In the genomic region with DNA sequence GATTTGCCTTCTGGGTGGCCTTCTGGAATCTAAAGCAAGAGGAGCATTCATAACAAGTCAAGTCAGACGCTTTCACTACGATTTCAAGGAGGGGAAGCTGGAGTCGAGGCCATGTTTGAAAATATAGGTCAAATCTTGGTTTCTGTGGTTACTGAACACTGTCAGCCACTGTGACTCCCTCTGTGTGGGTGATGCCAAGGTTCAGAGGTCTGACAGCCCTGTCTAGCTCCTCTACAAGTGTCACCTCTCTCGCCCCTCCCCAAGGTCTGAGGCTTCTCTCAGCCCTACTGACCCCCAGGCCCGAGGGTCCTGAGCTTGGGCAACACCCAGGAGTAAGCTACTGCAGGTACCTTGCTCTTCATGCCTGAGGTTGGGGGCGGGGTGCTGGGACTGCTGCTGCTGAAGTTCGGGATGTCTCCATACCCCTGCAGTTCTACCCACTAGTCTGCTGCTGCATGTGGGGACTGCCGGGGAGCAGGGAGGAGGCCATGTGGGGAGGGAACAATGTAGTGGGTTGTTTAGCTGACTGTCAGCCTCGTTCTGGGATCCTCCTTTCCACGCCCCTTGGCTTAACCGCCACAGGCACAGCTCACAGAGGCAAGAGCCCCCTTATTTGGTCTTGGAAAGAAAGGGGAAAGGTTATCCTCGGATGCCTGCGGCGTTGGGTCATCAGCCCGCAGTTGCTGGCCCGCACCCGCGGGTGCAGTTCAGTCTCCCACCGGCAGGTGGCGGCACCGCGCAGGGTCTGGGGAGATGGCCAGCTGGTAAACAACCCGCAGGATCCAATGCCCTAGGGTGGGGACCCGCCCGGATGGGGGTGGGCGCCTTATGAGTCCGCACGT, we compare ENCODE assay signal across 9 mouse cellular contexts. TPM values are rescaled to one million over a fixed set of nuclear protein-coding genes. Genes with fewer than 3 reads are reported as not detected.
DNase-seq lines count a peak whose midpoint lies in the region; ATAC-seq and TF ChIP-seq lines count a peak whose summit lies in the region.
"Had no signal": no experiment of that assay in that cellular context is flagged by ENCODE, and none has a peak within 500 bp of the region (broad histone marks: within the 10 kb centered on the region; RNA-seq: fewer than 3 reads in every experiment).

No protein-coding gene starts in this region.

- peak; percentile 74 for ATAC-seq in frontal cortex, adult (ENCODE audit: low TSS enrichment)
- ATAC-seq in hematopoietic stem cell, adult 5-6 weeks (replicated peaks in 1 of 2; ENCODE audit: insufficient read depth in 1 of 2, low FRiP score in 2 of 2, low TSS enrichment in 1 of 2, low read depth in 1 of 2, poor library complexity in 2 of 2, severe bottlenecking in 2 of 2), result peak; percentile 75 to 78; a peak in 3 of 4 replicates
- peak; percentile 88 for ATAC-seq in lung, embryonic 14.5 days (ENCODE audit: insufficient read depth)

- no peaks in the 10 kb centered on the region for H3K4me1 ChIP-seq in MEL (ENCODE audit: control insufficient read depth in 1 of 2, insufficient read depth in 2 of 2, low read length in 2 of 2)
- H3K4me1 ChIP-seq in lung, embryonic 14.5 days (ENCODE audit: insufficient read depth), result peaks cover 6% of the 10 kb centered on the region
- peaks cover 12% of the 10 kb centered on the region for H3K4me1 ChIP-seq in olfactory bulb, adult 2 months (ENCODE audit: control insufficient read depth, insufficient read depth, low read length)
- peaks cover 21% of the 10 kb centered on the region for H3K4me1 ChIP-seq in thymus, adult 2 months (replicated peaks; ENCODE audit: control insufficient read depth, insufficient read depth, low read length)

- peak; percentile 60 for DNase-seq in MEL (ENCODE audit: low read depth, low spot score)
- DNase-seq in cerebellum, adult 8-10 months, result peak; percentile 82
- peak; percentile 33 to 74 for DNase-seq in layer of hippocampus, adult 8-10 months (ENCODE audit: low spot score in 2 of 2)
- peak; percentile 91 for DNase-seq in lung, embryonic 14.5 days
- peak; percentile 82 for DNase-seq in thymus, adult 2 months

- H3K9me3 ChIP-seq in MEL (replicated peaks; ENCODE audit: insufficient read depth, low read length), result no peaks in the 10 kb centered on the region
- H3K9me3 ChIP-seq in lung, embryonic 14.5 days (ENCODE audit: low read depth, low read length), result no peaks in the 10 kb centered on the region

- no peaks in the 10 kb centered on the region for H3K36me3 ChIP-seq in MEL (ENCODE audit: control insufficient read depth in 1 of 2, insufficient read depth in 2 of 2, low read length in 2 of 2)
- no peaks in the 10 kb centered on the region for H3K36me3 ChIP-seq in lung, embryonic 14.5 days (ENCODE audit: insufficient read depth)
- H3K36me3 ChIP-seq in thymus, adult 2 months (ENCODE audit: control insufficient read depth, insufficient read depth, low read length), result no peaks in the 10 kb centered on the region

- H3K27me3 ChIP-seq in MEL (ENCODE audit: control insufficient read depth in 1 of 2, insufficient read depth in 2 of 2, low read length in 2 of 2), result no peaks in the 10 kb centered on the region
- no peaks in the 10 kb centered on the region for H3K27me3 ChIP-seq in lung, embryonic 14.5 days (ENCODE audit: insufficient read depth, low read length)
- H3K27me3 ChIP-seq in thymus, adult 2 months (ENCODE audit: control insufficient read depth, insufficient read depth, low read length), result no peaks in the 10 kb centered on the region

- H3K4me3 ChIP-seq in MEL (ENCODE audit: control insufficient read depth in 1 of 2, insufficient read depth in 1 of 2, low read depth in 2 of 2, low read length in 2 of 2), result peak overlapping the region in 1 of 2 experiments; percentile 14; a peak in 1 of 4 replicates
- peak overlapping the region; percentile 37 for H3K4me3 ChIP-seq in lung, embryonic 14.5 days (ENCODE audit: low read depth, low read length)
- peak overlapping the region; percentile 37 for H3K4me3 ChIP-seq in olfactory bulb, adult 2 months (ENCODE audit: insufficient read depth, low read depth, low read length)
- H3K4me3 ChIP-seq in thymus, adult 2 months (ENCODE audit: control insufficient read depth, insufficient read depth, low read length), result peak overlapping the region; percentile 27

- TF ChIP-seq CTCF in MEL (IDR thresholded peaks at IDR 0.05 in 2 of 3, conservative IDR thresholded peaks at IDR 0.05 in 1 of 3; ENCODE audit: control insufficient read depth in 1 of 3, insufficient read depth in 1 of 3, low read depth in 2 of 3, low read length in 3 of 3, poor library complexity in 1 of 3, severe bottlenecking in 1 of 3), result peak; percentile 87 to 98 (median 88)
- TF ChIP-seq CTCF in lung, embryonic 14.5 days (IDR thresholded peaks at IDR 0.05; ENCODE audit: low read depth), result peak; percentile 99
- peak; percentile 99 for TF ChIP-seq CTCF in olfactory bulb, adult 2 months (IDR thresholded peaks at IDR 0.05; ENCODE audit: insufficient read depth, low read depth, low read length)
- TF ChIP-seq CTCF in thymus, adult 2 months (IDR thresholded peaks at IDR 0.05; ENCODE audit: borderline replicate concordance, control insufficient read depth, extremely low read depth, insufficient read depth, low read length, poor library complexity), result peak; percentile 100

- peak overlapping the region; percentile 64 for H3K4me2 ChIP-seq in lung, embryonic 14.5 days

- no peaks in the 10 kb centered on the region for H3K79me2 ChIP-seq in MEL (ENCODE audit: control insufficient read depth, insufficient read depth, low read length, poor library complexity)

- no peak for TF ChIP-seq POLR2A in MEL (IDR thresholded peaks at IDR 0.05; ENCODE audit: control insufficient read depth in 1 of 2, insufficient read depth in 1 of 2, low read depth in 1 of 2, low read length in 2 of 2, poor library complexity in 1 of 2)
- TF ChIP-seq POLR2A in olfactory bulb, adult 2 months (IDR thresholded peaks at IDR 0.05; ENCODE audit: insufficient read depth, low read depth, low read length), result no peak
- TF ChIP-seq POLR2A in thymus, adult 2 months (IDR thresholded peaks at IDR 0.05; ENCODE audit: control insufficient read depth, extremely low read depth, insufficient read depth, low read length, poor library complexity), result no peak; the same call in 1 of the 2 replicates

- 9% methylated on average over 28 of the region's 28 CpGs for WGBS in lung, embryonic 14.5 days
- WGBS in olfactory bulb, adult 2 months, result 15% methylated on average over 28 of the region's 28 CpGs
- WGBS in thymus, adult 2 months, result 8% methylated on average over 28 of the region's 28 CpGs

- TF ChIP-seq EP300 in MEL (IDR thresholded peaks at IDR 0.05; ENCODE audit: low read depth in 1 of 2, low read length in 2 of 2), result no peak

- TF ChIP-seq RAD21 in MEL (IDR thresholded peaks at IDR 0.05; ENCODE audit: low read depth, low read length), result peak; percentile 80

- H3K27ac ChIP-seq in MEL (ENCODE audit: control insufficient read depth, low read depth, low read length), result no peak overlapping the region
- no peak overlapping the region for H3K27ac ChIP-seq in lung, embryonic 14.5 days (ENCODE audit: low read depth)
- H3K27ac ChIP-seq in olfactory bulb, adult 2 months (ENCODE audit: insufficient read depth, low read depth, low read length), result no peak overlapping the region
- peak overlapping the region; percentile 12; the same call in 1 of the 2 replicates for H3K27ac ChIP-seq in thymus, adult 2 months (ENCODE audit: control insufficient read depth, insufficient read depth, low read length)
- H3K27ac ChIP-seq: macrophage had no signal

- no peak overlapping the region for H3K9ac ChIP-seq in MEL (ENCODE audit: control insufficient read depth, low read depth, low read length, poor library complexity, severe bottlenecking)
- peak overlapping the region; percentile 23 for H3K9ac ChIP-seq in lung, embryonic 14.5 days

TF ChIP-seq in MEL, 35 proteins besides CTCF, POLR2A, EP300 and RAD21:
- TF ChIP-seq MAX (IDR thresholded peaks at IDR 0.05; ENCODE audit: low read length), result no peak
- no peak for TF ChIP-seq MAFK (IDR thresholded peaks at IDR 0.05; ENCODE audit: borderline replicate concordance, low read depth, low read length)
- TF ChIP-seq SMC3 (IDR thresholded peaks at IDR 0.05; ENCODE audit: low read depth, low read length), result peak; percentile 97
- peak; percentile 28; the same call in 1 of the 2 replicates for TF ChIP-seq SIN3A (IDR thresholded peaks at IDR 0.05; ENCODE audit: low read length)
- TF ChIP-seq TBP (IDR thresholded peaks at IDR 0.05; ENCODE audit: low read depth, low read length), result no peak
- no peak for TF ChIP-seq GABPA (IDR thresholded peaks at IDR 0.05; ENCODE audit: low read depth, low read length)
- no peak for TF ChIP-seq MAZ (IDR thresholded peaks at IDR 0.05; ENCODE audit: low read depth, low read length)
- TF ChIP-seq ZC3H11A (IDR thresholded peaks at IDR 0.05; ENCODE audit: low read depth, low read length), result peak; percentile 87
- TF ChIP-seq BHLHE40 (IDR thresholded peaks at IDR 0.05; ENCODE audit: borderline replicate concordance, low read depth, low read length), result peak; percentile 12; the same call in 1 of the 2 replicates
- no peak for TF ChIP-seq MYC (IDR thresholded peaks at IDR 0.05; ENCODE audit: low read depth, low read length)

RNA-seq across cellular contexts. Expression of a gene that starts 43.7 kb away (rescaled TPM):
- not detected in 2 replicates for total RNA-seq in MEL (2012; rRNA removed)
- under 1 TPM in 1 of 2 experiments, not detected in 1; 0.01 TPM for polyA plus RNA-seq in MEL (2012; ENCODE audit: insufficient read depth in 1 of 2, insufficient read length in 2 of 2, low read depth in 1 of 2, low replicate concordance in 2 of 2, missing spikeins in 1 of 2)
- total RNA-seq in hematopoietic stem cell, adult 5-6 weeks (2017), result 0.05 and 0.25 TPM in 2 replicates
- 10 to 100 TPM; 19.7 to 21.7 (median 20.6) TPM for total RNA-seq in layer of hippocampus, adult 8-10 months (2022)
- polyA plus RNA-seq in lung, embryonic 14.5 days (2014; fragmentation: Nextera tagmentation; extraction: Ambion mirVana), result 4.8 and 5.6 TPM in 2 replicates
- not detected in 2 replicates for polyA plus RNA-seq in olfactory bulb, adult 2 months (2012; ENCODE audit: insufficient read depth, insufficient read length, low replicate concordance, missing spikeins)
- 7.2 and 8.5 TPM in 2 replicates for polyA plus RNA-seq in thymus, adult 2 months (2012; rRNA removed)
- polyA plus RNA-seq: macrophage had no signal
